Mouse (Mus musculus) G1E (cell line): ENCODE data around the gene Akap13.

Experiments
- CTCF ChIP-seq: IDR thresholded peaks from 2 replicates; pipeline ENCODE4 v1.5.1; 2012; ENCODE audit warnings: low read depth, low read length, inconsistent platforms, mixed read lengths
- GATA1 ChIP-seq: IDR thresholded peaks from 2 replicates; pipeline ENCODE4 v1.6.1; 2012; ENCODE audit warnings: borderline replicate concordance, low read length, inconsistent platforms, mixed read lengths
- GATA2 ChIP-seq: IDR thresholded peaks from 2 replicates; pipeline ENCODE4 v1.6.1; 2012; ENCODE audit warnings: low read depth, low read length, inconsistent platforms, borderline replicate concordance
- POLR2AphosphoS5 ChIP-seq: IDR thresholded peaks from 2 replicates; pipeline ENCODE4 v1.6.1; 2012; ENCODE audit warnings: low read depth, low read length, inconsistent platforms; ENCODE audit not compliant: insufficient replicate concordance
- TAL1 ChIP-seq: conservative IDR thresholded peaks from 2 replicates; pipeline ENCODE4 v1.6.1; 2012; ENCODE audit warnings: low read depth, low read length, inconsistent platforms, mixed read lengths

GRCm38 (mm10) chr7:75724012-75724411 lies 268.7 kb downstream of the Akap13 start:
- TF ChIP-seq CTCF = no peak
- no peak for TF ChIP-seq TAL1
- TF ChIP-seq GATA1 = no peak
- TF ChIP-seq POLR2AphosphoS5 = no peak
- no peak for TF ChIP-seq GATA2
